Mouse (Mus musculus) megakaryocyte, embryonic 14.5 days (primary cell): ENCODE results near the gene Dcun1d4.

Experiments
- FLI1 ChIP-seq: IDR thresholded peaks from 2 replicates; pipeline ENCODE4 v1.6.1; 2012; ENCODE audit warnings: low read length, inconsistent platforms, mixed read lengths
- GATA1 ChIP-seq: IDR thresholded peaks from 3 replicates; pipeline ENCODE4 v1.6.1; 2012; ENCODE audit warnings: mixed read lengths, low read length, inconsistent platforms, borderline replicate concordance

GRCm38 (mm10) chr5:73539848-73540510 is 59.2 kb downstream of the Dcun1d4 start:
- no peak for TF ChIP-seq GATA1
- TF ChIP-seq FLI1: no peak
